Mouse (Mus musculus) embryonic facial prominence, embryonic 14.5 days (tissue): ENCODE data around the gene Socs7. TPM values are rescaled to one million over a fixed set of nuclear protein-coding genes. Genes with fewer than 3 reads are reported as not detected.

ENCODE experiments used
- ATAC-seq: fragments of 200-750 bp; cut with Nextera tagmentation; 2 replicates; pipeline ENCODE4 v1.8.0; 2017; ENCODE audit warnings: low read depth, moderate number of reproducible peaks, moderate TSS enrichment
- DNase-seq: peaks from one replicate; pipeline ENCODE4 v3.0.0-alpha.2; 2015; ENCODE audit warnings: low spot score
- H3K27ac ChIP-seq: fragments of 300-500 bp; sonication (generic); replicated peaks from 2 replicates; pipeline ENCODE4 v1.5.1; 2014; ENCODE audit warnings: low read depth, mild to moderate bottlenecking, low read length, moderate library complexity
- H3K27me3 ChIP-seq: fragments of 300-500 bp; sonication (generic); replicated peaks from 2 replicates; pipeline ENCODE4 v1.6.1; 2014; ENCODE audit warnings: low read length; ENCODE audit not compliant: control insufficient read depth, insufficient read depth
- H3K36me3 ChIP-seq: fragments of 300-500 bp; sonication (generic); 2 replicates; pipeline ENCODE4 v1.6.1; 2014; ENCODE audit warnings: low read length, mixed read lengths; ENCODE audit not compliant: control insufficient read depth, insufficient read depth
- H3K4me1 ChIP-seq: fragments of 300-500 bp; sonication (generic); 2 replicates; pipeline ENCODE4 v1.6.1; 2014; ENCODE audit warnings: antibody characterized with exemption, low read length; ENCODE audit not compliant: control insufficient read depth, insufficient read depth
- H3K4me2 ChIP-seq: fragments of 300-500 bp; sonication (generic); 2 replicates; pipeline ENCODE4 v1.6.1; 2014; ENCODE audit warnings: low read depth, mild to moderate bottlenecking, low read length, moderate library complexity, mixed read lengths
- H3K4me3 ChIP-seq: fragments of 300-500 bp; sonication (generic); 2 replicates; pipeline ENCODE4 v1.5.1; 2014; ENCODE audit warnings: low read depth, mild to moderate bottlenecking, low read length
- H3K9ac ChIP-seq: fragments of 300-500 bp; sonication (generic); 2 replicates; pipeline ENCODE4 v1.6.1; 2014; ENCODE audit warnings: low read depth, mild to moderate bottlenecking, low read length, moderate library complexity, mixed read lengths
- H3K9me3 ChIP-seq: fragments of 300-500 bp; sonication (generic); 2 replicates; pipeline ENCODE4 v1.6.1; 2016; ENCODE audit warnings: low read length; ENCODE audit not compliant: control insufficient read depth
- WGBS: fragments of 180-500 bp; shearing (Covaris S2); extraction: QIAGEN DNeasy Blood & Tissue Kit; methylation state at CpG from one replicate; pipeline ENCODE4 v1.1.7; 2014; 5-methylcytosine and 5-hydroxymethylcytosine counted together
- polyA plus RNA-seq: library from polyadenylated mRNA; unstranded; fragments of >200 nt; fragmentation: Nextera tagmentation; extraction: Ambion mirVana; gene quantifications from 2 replicates; pipeline ENCODE4 v1.2.1, GENCODE M21; 2014

Socs7 gene
- polyA plus RNA-seq, 1 experiment from 2014 or later = 3.1 TPM

- peaks cover 26% of the 10 kb centered on the region for H3K4me1 ChIP-seq
- no peak overlapping the region for H3K4me3 ChIP-seq
- H3K4me2 ChIP-seq = no peak overlapping the region
- H3K27ac ChIP-seq = no peak overlapping the region
- DNase-seq = no peak
- H3K27me3 ChIP-seq = no peaks in the 10 kb centered on the region
- H3K9me3 ChIP-seq = no peaks in the 10 kb centered on the region
- no peak overlapping the region for H3K9ac ChIP-seq
- ATAC-seq = no peak
- 82% methylated on average over 3 of the region's 3 CpGs for WGBS
- H3K36me3 ChIP-seq = no peaks in the 10 kb centered on the region
These were observed 39.5 kb downstream of the Socs7 start for GRCm38 (mm10) chr11:97401686-97402435.

DNA sequence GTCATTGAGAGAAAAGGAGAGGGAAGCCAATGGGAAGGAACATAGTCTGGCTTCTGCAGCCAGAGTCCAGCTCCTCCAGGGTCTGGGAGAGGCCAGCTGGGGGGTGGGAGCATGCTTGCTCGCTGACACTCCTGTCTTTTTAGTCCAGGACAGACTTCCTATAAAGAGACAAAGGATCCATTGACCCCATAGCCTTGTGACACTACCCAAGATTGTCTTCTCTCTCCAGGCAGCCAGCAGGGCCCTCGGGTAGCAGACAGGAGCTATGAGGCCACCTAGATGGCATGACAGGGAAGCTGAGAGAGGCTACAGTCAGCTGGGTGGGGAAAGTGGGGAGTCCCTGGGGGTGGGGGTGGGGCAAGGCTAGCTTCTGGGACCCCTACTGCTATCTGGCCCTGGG lies 40.4 kb downstream of the Socs7 start:
- ATAC-seq (no peak), DNase-seq (no peak)
- H3K9ac ChIP-seq = no peak overlapping the region
- WGBS = 21% methylated on average over 2 of the region's 2 CpGs
- no peak overlapping the region for H3K4me2 ChIP-seq
- no peak overlapping the region for H3K27ac ChIP-seq
- no peaks in the 10 kb centered on the region for H3K27me3 ChIP-seq
- H3K9me3 ChIP-seq = no peaks in the 10 kb centered on the region
- H3K4me3 ChIP-seq = no peak overlapping the region
- no peaks in the 10 kb centered on the region for H3K36me3 ChIP-seq
- H3K4me1 ChIP-seq = peaks cover 32% of the 10 kb centered on the region

DNA sequence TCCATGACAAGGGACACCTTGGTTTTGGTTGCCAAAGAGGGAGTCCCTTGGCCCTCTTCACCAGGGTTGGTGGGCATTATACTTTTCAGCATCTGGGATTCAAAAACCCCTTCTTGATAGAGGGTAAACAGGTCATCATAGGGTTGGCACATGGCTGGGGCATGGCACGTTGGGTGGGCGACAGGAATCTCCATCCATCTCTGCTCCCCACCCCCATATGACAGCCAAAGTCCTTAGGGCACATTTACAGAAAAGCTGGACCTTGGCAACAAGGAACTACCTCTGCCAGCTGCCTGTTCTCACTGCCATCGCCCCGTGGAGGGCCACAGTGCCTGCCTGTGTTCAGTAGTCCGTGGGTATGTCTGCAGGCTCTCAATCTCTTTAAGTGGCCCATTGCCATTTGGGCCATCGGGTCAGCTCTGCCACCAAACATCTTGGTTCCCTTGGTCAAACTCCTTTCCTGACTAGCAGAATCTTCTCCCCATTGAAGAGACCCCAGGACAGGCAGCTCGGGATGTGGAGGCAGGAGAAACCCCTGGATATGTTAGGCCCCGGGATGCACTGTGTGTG lies 41.3 kb downstream of the Socs7 start:
- peaks cover 40% of the 10 kb centered on the region for H3K4me1 ChIP-seq
- no peak for DNase-seq
- no peaks in the 10 kb centered on the region for H3K27me3 ChIP-seq
- no peak for ATAC-seq
- no peak overlapping the region for H3K27ac ChIP-seq
- peak overlapping the region; percentile 60 for H3K4me3 ChIP-seq
- no peaks in the 10 kb centered on the region for H3K36me3 ChIP-seq
- peak overlapping the region; percentile 66; the same call in 1 of the 2 replicates for H3K9ac ChIP-seq
- peak overlapping the region; percentile 84 for H3K4me2 ChIP-seq
- H3K9me3 ChIP-seq = no peaks in the 10 kb centered on the region
- WGBS = 35% methylated on average over 8 of the region's 8 CpGs

- WGBS = 0% methylated on average over 16 of the region's 61 CpGs
- H3K27me3 ChIP-seq = no peaks in the 10 kb centered on the region
- no peaks in the 10 kb centered on the region for H3K9me3 ChIP-seq
- peak overlapping the region; percentile 60 for H3K4me3 ChIP-seq
- ATAC-seq = peak; percentile 26; the same call in 1 of the 2 replicates
- peak overlapping the region; percentile 84 for H3K4me2 ChIP-seq
- H3K27ac ChIP-seq = no peak overlapping the region; the same call in 1 of the 2 replicates
- H3K36me3 ChIP-seq = no peaks in the 10 kb centered on the region
- peak; percentile 81 for DNase-seq
- peaks cover 40% of the 10 kb centered on the region for H3K4me1 ChIP-seq
- H3K9ac ChIP-seq = peak overlapping the region; percentile 66
These were observed 41.9 kb downstream of the Socs7 start for GRCm38 (mm10) chr11:97404184-97404760.

- no peak overlapping the region; the same call in 1 of the 2 replicates for H3K27ac ChIP-seq
These were observed 42.4 kb downstream of the Socs7 start for GRCm38 (mm10) chr11:97404761-97405190.

DNA sequence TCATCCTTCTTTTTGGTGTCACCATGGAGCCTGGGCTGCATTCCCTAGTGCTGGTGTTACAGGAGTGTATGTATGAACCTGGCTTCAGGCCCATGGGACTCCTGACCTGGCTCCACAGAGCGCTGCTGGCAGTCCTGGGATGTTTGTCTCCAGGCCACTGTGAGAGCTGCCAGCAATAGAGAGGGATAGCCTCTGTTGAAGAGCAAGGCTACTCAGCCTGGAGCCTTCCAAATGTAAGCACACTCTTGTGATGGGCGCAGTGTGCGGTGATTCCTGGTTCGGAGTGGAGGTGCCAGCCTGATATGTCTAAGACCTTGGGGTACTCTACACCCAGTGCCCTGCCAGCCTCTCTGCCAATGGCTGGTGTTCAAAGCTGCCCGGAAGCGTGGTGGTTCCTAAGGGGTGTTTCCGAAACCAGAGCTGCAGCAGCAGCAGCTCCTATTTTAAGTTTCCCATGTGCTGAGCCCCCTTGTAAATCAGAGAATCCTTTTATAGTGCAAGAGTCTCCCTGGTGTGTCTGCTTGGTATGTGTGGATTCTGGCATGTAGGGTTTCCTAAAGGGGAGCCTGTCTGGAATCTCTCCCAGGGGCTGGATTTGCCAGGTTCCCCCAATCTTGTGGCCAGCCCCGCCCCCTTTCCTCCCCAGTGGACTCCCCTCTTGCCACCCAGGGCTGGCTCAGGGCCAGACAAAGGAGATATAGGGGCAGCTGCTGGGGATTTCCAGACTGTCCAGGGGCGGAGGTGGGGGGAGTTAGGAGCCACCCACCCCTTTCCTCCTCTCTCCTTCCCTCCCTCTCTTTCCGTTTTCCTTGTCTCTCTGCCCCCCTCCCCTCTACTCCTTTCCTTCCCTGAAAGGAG lies 44.0 kb downstream of the Socs7 start:
- Histone ChIP-seq H3K4me3 (no peak overlapping the region), H3K9me3 (no peaks in the 10 kb centered on the region), H3K4me1 (peaks cover 36% of the 10 kb centered on the region), H3K9ac (0 out of 2 replicates have a peak overlapping the region, but pooled peaks have one; percentile 17), H3K36me3 (no peaks in the 10 kb centered on the region), H3K27me3 (no peaks in the 10 kb centered on the region), H3K27ac (peak overlapping the region; percentile 46; the same call in 1 of the 2 replicates), H3K4me2 (peak overlapping the region; percentile 84)
- 50% methylated on average over 10 of the region's 10 CpGs for WGBS
- peak; percentile 79 for DNase-seq
- ATAC-seq = 0 out of 2 replicates have a peak, but pooled peaks have one; percentile 3

More at GRCm38 (mm10) chr11:97404761-97405190, 42.4 kb downstream of the Socs7 start:
- Histone ChIP-seq H3K4me2 (peak overlapping the region; percentile 84), H3K27me3 (no peaks in the 10 kb centered on the region), H3K4me3 (peak overlapping the region; percentile 60), H3K9me3 (no peaks in the 10 kb centered on the region), H3K36me3 (no peaks in the 10 kb centered on the region), H3K9ac (peak overlapping the region; percentile 66), H3K4me1 (peaks cover 40% of the 10 kb centered on the region)
- 2% methylated on average over 11 of the region's 11 CpGs for WGBS
- DNase-seq (peak; percentile 48), ATAC-seq (peak; percentile 5; the same call in 1 of the 2 replicates)

DNA sequence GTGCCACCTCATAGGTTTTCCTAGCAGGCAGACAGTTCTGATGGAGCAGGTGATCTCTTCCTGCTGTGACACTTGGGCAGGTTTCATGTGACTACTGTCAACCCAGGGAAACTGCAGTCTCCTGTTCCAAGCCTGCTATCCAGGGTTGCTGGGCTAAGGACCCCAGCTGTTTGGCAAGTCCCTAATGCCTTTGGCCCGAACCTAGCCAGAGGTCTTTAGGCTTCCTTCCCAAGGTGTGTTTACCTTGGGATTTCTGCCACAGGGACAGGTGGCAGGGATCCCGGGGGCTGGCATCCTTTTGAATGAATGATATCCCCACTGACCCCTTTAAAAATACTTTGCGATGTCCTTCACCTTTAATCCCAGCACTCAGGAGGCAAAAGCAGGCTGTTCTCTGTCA lies 45.1 kb downstream of the Socs7 start:
- Histone ChIP-seq H3K9me3 (no peaks in the 10 kb centered on the region), H3K4me3 (no peak overlapping the region), H3K27me3 (no peaks in the 10 kb centered on the region), H3K9ac (no peak overlapping the region), H3K36me3 (no peaks in the 10 kb centered on the region), H3K27ac (no peak overlapping the region), H3K4me1 (peaks cover 36% of the 10 kb centered on the region), H3K4me2 (no peak overlapping the region)
- 80% methylated on average over 3 of the region's 3 CpGs for WGBS
- DNase-seq = no peak
- no peak for ATAC-seq

DNA sequence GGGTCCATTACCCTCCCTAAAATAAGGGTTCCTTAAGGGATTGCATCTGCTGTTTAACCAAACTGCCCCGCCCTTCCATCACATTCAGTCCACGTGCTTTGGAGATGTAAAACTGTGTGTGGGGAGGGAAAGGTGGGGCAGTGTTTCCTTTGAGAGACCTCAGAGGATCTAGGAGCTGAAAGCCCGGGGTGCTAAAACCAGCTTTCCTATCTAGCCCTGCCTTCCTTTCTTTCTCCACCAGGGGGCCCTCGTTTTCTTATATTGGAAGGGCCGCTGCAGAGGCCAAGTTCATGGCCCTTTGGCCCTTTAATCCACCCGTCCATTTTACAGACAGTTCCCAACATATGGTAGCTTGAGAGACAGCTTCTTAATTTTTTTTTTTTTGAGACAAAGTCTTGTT lies 45.8 kb downstream of the Socs7 start:
- WGBS = 0% methylated on average over 6 of the region's 6 CpGs
- peak; percentile 80 for DNase-seq
- H3K27me3 ChIP-seq = no peaks in the 10 kb centered on the region
- no peak overlapping the region for H3K4me2 ChIP-seq
- H3K9ac ChIP-seq = no peak overlapping the region
- H3K36me3 ChIP-seq = no peaks in the 10 kb centered on the region
- H3K27ac ChIP-seq = no peak overlapping the region
- H3K4me1 ChIP-seq = peaks cover 36% of the 10 kb centered on the region
- ATAC-seq = no peak
- H3K9me3 ChIP-seq = no peaks in the 10 kb centered on the region
- H3K4me3 ChIP-seq = no peak overlapping the region
